ENCODE assay signal across 11 mouse cellular contexts in the genomic region with DNA sequence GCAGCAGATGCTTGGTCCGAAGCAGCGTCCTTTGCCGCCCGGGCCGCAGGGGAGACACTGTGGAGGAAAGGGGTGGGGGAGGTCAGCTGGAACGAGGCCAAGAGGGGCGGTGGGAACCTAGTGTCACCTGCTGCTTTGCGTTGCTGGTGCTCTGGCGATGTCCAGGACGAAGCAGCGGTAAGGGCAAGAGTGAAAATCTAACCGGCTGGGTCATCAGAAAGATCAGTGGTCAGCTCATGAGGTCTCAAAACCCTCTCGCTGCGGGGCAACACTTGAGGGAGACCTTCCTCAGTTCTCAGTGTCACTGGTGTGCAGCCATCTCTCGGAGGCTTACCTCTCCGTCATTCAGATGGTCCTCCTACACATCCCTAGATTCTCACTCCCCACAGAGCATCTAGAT. TPM values are rescaled to one million over a fixed set of nuclear protein-coding genes. Genes with fewer than 3 reads are reported as not detected.
DNase-seq lines count a peak whose midpoint lies in the region; ATAC-seq and TF ChIP-seq lines count a peak whose summit lies in the region.
"Had no signal": no experiment of that assay in that cellular context is flagged by ENCODE, and none has a peak within 500 bp of the region (broad histone marks: within the 10 kb centered on the region; RNA-seq: fewer than 3 reads in every experiment).

No protein-coding gene starts in this region.

- no peak overlapping the region for H3K27ac ChIP-seq in kidney, embryonic 14.5 days (ENCODE audit: low read depth, low read length)
- H3K27ac ChIP-seq in embryonic facial prominence, embryonic 15.5 days (replicated peaks) = no peak overlapping the region
- H3K27ac ChIP-seq in intestine, postnatal 0 days (ENCODE audit: low read depth, low read length) = no peak overlapping the region
- H3K27ac ChIP-seq in neural tube, embryonic 13.5 days (replicated peaks) = no peak overlapping the region

- H3K4me2 ChIP-seq in kidney, embryonic 14.5 days (replicated peaks; ENCODE audit: low read depth, low read length) = peak overlapping the region; percentile 49
- peak overlapping the region; percentile 64 for H3K4me2 ChIP-seq in embryonic facial prominence, embryonic 15.5 days (replicated peaks)
- H3K4me2 ChIP-seq in intestine, postnatal 0 days (replicated peaks; ENCODE audit: low read depth) = peak overlapping the region; percentile 58
- peak overlapping the region; percentile 51 for H3K4me2 ChIP-seq in neural tube, embryonic 13.5 days

- TF ChIP-seq CTCF in intestine, postnatal 0 days (IDR thresholded peaks at IDR 0.05; ENCODE audit: low read depth) = no peak

- WGBS in kidney, embryonic 14.5 days = 3% methylated on average over 16 of the region's 16 CpGs
- WGBS in embryonic facial prominence, embryonic 15.5 days = 3% methylated on average over 16 of the region's 16 CpGs
- 7% methylated on average over 16 of the region's 16 CpGs for WGBS in intestine, postnatal 0 days
- 2% methylated on average over 16 of the region's 16 CpGs for WGBS in neural tube, embryonic 13.5 days

- ATAC-seq in kidney, embryonic 14.5 days (ENCODE audit: low FRiP score, low TSS enrichment) = no peak
- ATAC-seq in embryonic facial prominence, embryonic 15.5 days (ENCODE audit: insufficient number of reproducible peaks, low FRiP score, low TSS enrichment, low read depth) = no peak
- ATAC-seq in intestine, postnatal 0 days = no peak
- no peak for ATAC-seq in neural tube, embryonic 13.5 days (ENCODE audit: low read depth)
- no peak for ATAC-seq in monocyte, adult 5-6 weeks (replicated peaks; ENCODE audit: insufficient number of reproducible peaks, low FRiP score, low TSS enrichment, poor library complexity, severe bottlenecking)
- no peak for ATAC-seq in granulocyte monocyte progenitor cell, adult 5-6 weeks (replicated peaks; ENCODE audit: poor library complexity, severe bottlenecking)

- H3K36me3 ChIP-seq in kidney, embryonic 14.5 days (ENCODE audit: control insufficient read depth, insufficient read depth, low read length) = no peaks in the 10 kb centered on the region
- no peaks in the 10 kb centered on the region for H3K36me3 ChIP-seq in embryonic facial prominence, embryonic 15.5 days
- H3K36me3 ChIP-seq in intestine, postnatal 0 days (ENCODE audit: control insufficient read depth, insufficient read depth) = no peaks in the 10 kb centered on the region
- no peaks in the 10 kb centered on the region for H3K36me3 ChIP-seq in neural tube, embryonic 13.5 days

- H3K4me1 ChIP-seq in kidney, embryonic 14.5 days (ENCODE audit: control insufficient read depth, insufficient read depth, low read length) = peaks cover 12% of the 10 kb centered on the region; the same call in 1 of the 2 replicates
- H3K4me1 ChIP-seq in embryonic facial prominence, embryonic 15.5 days = peaks cover 30% of the 10 kb centered on the region
- H3K4me1 ChIP-seq in intestine, postnatal 0 days (replicated peaks; ENCODE audit: control insufficient read depth, insufficient read depth, low read length) = no peaks in the 10 kb centered on the region; the same call in 1 of the 2 replicates
- peaks cover 28% of the 10 kb centered on the region for H3K4me1 ChIP-seq in neural tube, embryonic 13.5 days (replicated peaks)

- no peaks in the 10 kb centered on the region; the same call in 1 of the 2 replicates for H3K9me3 ChIP-seq in kidney, embryonic 14.5 days (ENCODE audit: control insufficient read depth, low read length)
- H3K9me3 ChIP-seq in embryonic facial prominence, embryonic 15.5 days (replicated peaks) = no peaks in the 10 kb centered on the region
- no peaks in the 10 kb centered on the region for H3K9me3 ChIP-seq in intestine, postnatal 0 days (ENCODE audit: control insufficient read depth)
- no peaks in the 10 kb centered on the region for H3K9me3 ChIP-seq in neural tube, embryonic 13.5 days

- H3K4me3 ChIP-seq in kidney, embryonic 14.5 days (ENCODE audit: low read length) = peak overlapping the region; percentile 35
- H3K4me3 ChIP-seq in embryonic facial prominence, embryonic 15.5 days (replicated peaks) = peak overlapping the region; percentile 39
- peak overlapping the region; percentile 37 for H3K4me3 ChIP-seq in intestine, postnatal 0 days (ENCODE audit: low read depth, low read length)
- H3K4me3 ChIP-seq in neural tube, embryonic 13.5 days = peak overlapping the region; percentile 28
- H3K4me3 ChIP-seq: myocyte had no signal

- no peak for DNase-seq in kidney, adult 8-10 months
- DNase-seq in B cell, adult 2 months = no peak
- DNase-seq: thymus, adult 18-20 months had no signal

- H3K9ac ChIP-seq in kidney, embryonic 14.5 days (ENCODE audit: low read depth, low read length) = no peak overlapping the region
- H3K9ac ChIP-seq in embryonic facial prominence, embryonic 15.5 days = no peak overlapping the region
- no peak overlapping the region for H3K9ac ChIP-seq in intestine, postnatal 0 days (ENCODE audit: low read depth, low read length)
- 0 out of 2 replicates have a peak overlapping the region, but pooled peaks have one; percentile 41 for H3K9ac ChIP-seq in neural tube, embryonic 13.5 days

- H3K27me3 ChIP-seq in kidney, embryonic 14.5 days (ENCODE audit: control insufficient read depth, insufficient read depth, low read length) = peaks cover 65% of the 10 kb centered on the region
- H3K27me3 ChIP-seq in embryonic facial prominence, embryonic 15.5 days = peaks cover 75% of the 10 kb centered on the region
- peaks cover 65% of the 10 kb centered on the region for H3K27me3 ChIP-seq in intestine, postnatal 0 days (replicated peaks; ENCODE audit: control insufficient read depth, insufficient read depth, low read length)
- peaks cover 83% of the 10 kb centered on the region for H3K27me3 ChIP-seq in neural tube, embryonic 13.5 days

RNA-seq across cellular contexts. Expression of a gene that starts 1.2 kb away (rescaled TPM):
- polyA plus RNA-seq in kidney, embryonic 14.5 days (2014; fragmentation: Nextera tagmentation; extraction: Ambion mirVana) = not detected in 2 replicates
- polyA plus RNA-seq in embryonic facial prominence, embryonic 15.5 days (2015; fragmentation: Nextera tagmentation; extraction: Ambion mirVana) = 0.53 TPM in 1 of 2 replicates, not detected in the other
- not detected in 2 replicates for polyA plus RNA-seq in intestine, postnatal 0 days (2015; fragmentation: Nextera tagmentation; extraction: Ambion mirVana)
- polyA plus RNA-seq in neural tube, embryonic 13.5 days (2015; fragmentation: Nextera tagmentation; extraction: Ambion mirVana) = 0.36 TPM in 1 of 2 replicates, not detected in the other
- not detected in 3 replicates for total RNA-seq in monocyte, adult 5-6 weeks (2017)
- total RNA-seq in granulocyte monocyte progenitor cell, adult 5-6 weeks (2014; fragmentation: Nextera tagmentation) = not detected in 2 replicates
- not detected in 2 replicates for total RNA-seq in granulocyte monocyte progenitor cell, adult 5-6 weeks (2017)
- polyA plus RNA-seq: large intestine, adult 2 months; myocyte had no signal

RNA-seq across cellular contexts. Expression of a gene that starts 5.2 kb away (rescaled TPM):
- not detected in 2 replicates for polyA plus RNA-seq in kidney, embryonic 14.5 days (2014; fragmentation: Nextera tagmentation; extraction: Ambion mirVana)
- polyA plus RNA-seq in embryonic facial prominence, embryonic 15.5 days (2015; fragmentation: Nextera tagmentation; extraction: Ambion mirVana) = not detected in 2 replicates
- not detected in 2 replicates for polyA plus RNA-seq in intestine, postnatal 0 days (2015; fragmentation: Nextera tagmentation; extraction: Ambion mirVana)
- not detected in 2 replicates for polyA plus RNA-seq in neural tube, embryonic 13.5 days (2015; fragmentation: Nextera tagmentation; extraction: Ambion mirVana)
- not detected in 3 replicates for total RNA-seq in monocyte, adult 5-6 weeks (2017)
- not detected in 2 replicates for total RNA-seq in granulocyte monocyte progenitor cell, adult 5-6 weeks (2014; fragmentation: Nextera tagmentation)
- not detected in 2 replicates for total RNA-seq in granulocyte monocyte progenitor cell, adult 5-6 weeks (2017)
- polyA plus RNA-seq: large intestine, adult 2 months; myocyte had no signal

RNA-seq across cellular contexts. Expression of a gene that starts 17.7 kb away (rescaled TPM):
- polyA plus RNA-seq in kidney, embryonic 14.5 days (2014; fragmentation: Nextera tagmentation; extraction: Ambion mirVana) = 99.1 and 111 TPM in 2 replicates
- polyA plus RNA-seq in embryonic facial prominence, embryonic 15.5 days (2015; fragmentation: Nextera tagmentation; extraction: Ambion mirVana) = 98.9 and 102 TPM in 2 replicates
- polyA plus RNA-seq in intestine, postnatal 0 days (2015; fragmentation: Nextera tagmentation; extraction: Ambion mirVana) = 68.0 and 70.6 TPM in 2 replicates
- 77.4 and 87.0 TPM in 2 replicates for polyA plus RNA-seq in neural tube, embryonic 13.5 days (2015; fragmentation: Nextera tagmentation; extraction: Ambion mirVana)
- total RNA-seq in monocyte, adult 5-6 weeks (2017) = 12.2 to 32.6 TPM (median 25.0 TPM) in 3 replicates
- total RNA-seq in granulocyte monocyte progenitor cell, adult 5-6 weeks (2014; fragmentation: Nextera tagmentation) = 66.7 and 82.1 TPM in 2 replicates
- 47.1 and 52.4 TPM in 2 replicates for total RNA-seq in granulocyte monocyte progenitor cell, adult 5-6 weeks (2017)

RNA-seq across cellular contexts. Expression of a gene that starts 48.6 kb away (rescaled TPM):
- 9.8 and 22.5 TPM in 2 replicates for polyA plus RNA-seq in kidney, embryonic 14.5 days (2014; fragmentation: Nextera tagmentation; extraction: Ambion mirVana)
- polyA plus RNA-seq in embryonic facial prominence, embryonic 15.5 days (2015; fragmentation: Nextera tagmentation; extraction: Ambion mirVana) = 12.5 and 13.4 TPM in 2 replicates
- 6.4 and 6.8 TPM in 2 replicates for polyA plus RNA-seq in intestine, postnatal 0 days (2015; fragmentation: Nextera tagmentation; extraction: Ambion mirVana)
- 13.1 and 13.8 TPM in 2 replicates for polyA plus RNA-seq in neural tube, embryonic 13.5 days (2015; fragmentation: Nextera tagmentation; extraction: Ambion mirVana)
- total RNA-seq in monocyte, adult 5-6 weeks (2017) = 5.1 to 10.8 TPM (median 9.0 TPM) in 3 replicates
- total RNA-seq in granulocyte monocyte progenitor cell, adult 5-6 weeks (2014; fragmentation: Nextera tagmentation) = 15.6 and 16.3 TPM in 2 replicates
- total RNA-seq in granulocyte monocyte progenitor cell, adult 5-6 weeks (2017) = 17.1 and 19.3 TPM in 2 replicates

RNA-seq across cellular contexts. Expression of a gene that starts 48.6 kb away (rescaled TPM):
- 13.0 and 16.2 TPM in 2 replicates for polyA plus RNA-seq in kidney, embryonic 14.5 days (2014; fragmentation: Nextera tagmentation; extraction: Ambion mirVana)
- 11.8 TPM in 2 replicates for polyA plus RNA-seq in embryonic facial prominence, embryonic 15.5 days (2015; fragmentation: Nextera tagmentation; extraction: Ambion mirVana)
- 4.2 and 4.5 TPM in 2 replicates for polyA plus RNA-seq in intestine, postnatal 0 days (2015; fragmentation: Nextera tagmentation; extraction: Ambion mirVana)
- polyA plus RNA-seq in neural tube, embryonic 13.5 days (2015; fragmentation: Nextera tagmentation; extraction: Ambion mirVana) = 10.8 and 12.4 TPM in 2 replicates
- 2.9 to 5.1 TPM (median 3.5 TPM) in 3 replicates for total RNA-seq in monocyte, adult 5-6 weeks (2017)
- 7.0 and 9.3 TPM in 2 replicates for total RNA-seq in granulocyte monocyte progenitor cell, adult 5-6 weeks (2014; fragmentation: Nextera tagmentation)
- total RNA-seq in granulocyte monocyte progenitor cell, adult 5-6 weeks (2017) = 5.9 and 10.0 TPM in 2 replicates
